Mouse (Mus musculus) bone marrow macrophage, adult 2 months (primary cell): ENCODE measurements around the gene Gm10382.

Experiments
- CTCF ChIP-seq: IDR thresholded peaks from 2 replicates; pipeline ENCODE4 v1.5.1; 2012; ENCODE audit warnings: low read depth, mild to moderate bottlenecking, low read length, moderate library complexity
- POLR2A ChIP-seq: IDR thresholded peaks from 2 replicates; pipeline ENCODE4 v1.6.1; 2012; ENCODE audit warnings: mild to moderate bottlenecking, low read depth, low read length, borderline replicate concordance

- no peak for TF ChIP-seq POLR2A
- no peak for TF ChIP-seq CTCF
Observed at GRCm38 (mm10) chr5:125390906-125391477, 1.9 kb downstream of the Gm10382 start.
